Mouse (Mus musculus) cerebellum, adult 11-12 months (tissue): ENCODE measurements at regions not wholly inside any gene's neighbourhood (a gene's known extent, or its start where the extent isn't known, plus 50 kb on each side); places are given as distances from the start of the nearest gene placed in this dataset.

ENCODE experiments used
- DNase-seq: peaks from one replicate; pipeline ENCODE4 v3.0.0; 2022

DNA sequence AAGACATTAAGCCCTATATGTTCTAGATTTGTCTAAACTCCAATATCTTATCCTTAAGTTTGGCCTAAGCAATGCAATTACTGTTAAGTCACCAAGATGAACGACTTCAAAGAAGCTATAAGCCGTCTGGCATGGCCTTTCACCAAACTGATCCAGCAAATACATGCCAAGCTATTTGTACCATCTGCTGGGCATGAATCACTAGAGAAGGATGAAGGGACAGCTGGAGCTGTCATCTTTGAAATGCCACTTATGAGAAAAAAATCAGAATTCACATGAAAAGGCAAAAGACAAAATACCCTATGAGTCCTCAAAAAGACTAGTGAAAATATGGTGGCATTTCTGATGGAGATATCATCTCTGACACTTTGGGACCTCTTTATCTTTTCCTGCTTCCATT is 430.3 kb upstream of the Steap1 start:
- DNase-seq, result peak; percentile 2

DNA sequence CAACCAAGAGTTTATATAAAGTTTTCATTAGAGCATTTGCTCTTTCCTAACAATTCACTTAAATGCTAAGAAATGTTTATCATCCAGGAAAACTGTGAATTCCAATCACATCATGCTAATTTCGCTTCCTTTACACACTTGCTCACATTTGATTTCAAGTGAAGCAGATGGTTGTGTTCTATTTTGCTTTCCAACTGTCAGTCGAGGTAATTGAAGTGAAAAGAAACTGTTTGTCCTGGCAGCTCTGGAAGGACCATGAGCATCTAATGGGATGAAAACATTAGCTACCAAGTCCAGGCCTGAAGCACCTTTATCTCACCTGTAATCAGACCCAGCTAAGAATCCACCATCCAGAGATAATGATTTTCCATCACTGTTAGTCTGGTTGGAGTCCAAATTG is 418.9 kb upstream of the Steap1 start:
- no peak for DNase-seq

DNA sequence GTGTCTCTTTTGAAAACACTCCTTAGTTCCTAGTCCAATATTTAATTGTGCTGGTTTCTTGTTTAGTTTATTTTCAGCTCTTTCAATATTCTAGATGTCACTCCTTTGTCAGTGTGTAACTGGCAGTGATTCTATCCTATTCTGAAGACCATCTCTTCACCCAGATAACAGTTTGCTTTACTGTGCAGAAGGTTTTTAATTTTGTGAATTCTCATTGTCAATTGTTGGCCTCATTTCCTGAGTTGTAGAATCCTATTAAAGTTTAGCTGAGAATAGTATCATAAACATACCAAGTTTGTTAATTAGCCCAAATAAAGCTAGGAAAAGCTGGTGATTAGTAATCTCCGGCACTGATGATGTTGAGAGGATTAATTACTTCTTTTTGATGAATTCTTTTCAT is 418.4 kb upstream of the Steap1 start:
- no peak for DNase-seq
